Mouse (Mus musculus) intestine, embryonic 14.5 days (tissue): ENCODE data around the gene Gm37240. TPM values are rescaled to one million over a fixed set of nuclear protein-coding genes. Genes with fewer than 3 reads are reported as not detected.

Source experiments
- ATAC-seq: fragments of 200-750 bp; cut with Nextera tagmentation; replicated peaks from 2 replicates; pipeline ENCODE4 v1.8.0; 2017; ENCODE audit warnings: low read depth, moderate number of reproducible peaks, moderate TSS enrichment, moderate library complexity; ENCODE audit not compliant: low FRiP score, low TSS enrichment
- DNase-seq: peaks from one replicate; pipeline ENCODE4 v3.0.0-alpha.2; 2018; ENCODE audit warnings: low spot score
- H3K27ac ChIP-seq: fragments of 300-500 bp; sonication (generic); 2 replicates; pipeline ENCODE4 v1.5.1; 2014; ENCODE audit warnings: low read depth, mild to moderate bottlenecking, control low read depth
- H3K27me3 ChIP-seq: fragments of 300-500 bp; sonication (generic); replicated peaks from 2 replicates; pipeline ENCODE4 v1.6.1; 2014; ENCODE audit warnings: low read length, control low read depth; ENCODE audit not compliant: control insufficient read depth, insufficient read depth
- H3K36me3 ChIP-seq: fragments of 300-500 bp; sonication (generic); 2 replicates; pipeline ENCODE4 v1.6.1; 2014; ENCODE audit warnings: low read length, control low read depth; ENCODE audit not compliant: control insufficient read depth, insufficient read depth
- H3K4me1 ChIP-seq: fragments of 300-500 bp; sonication (generic); replicated peaks from 2 replicates; pipeline ENCODE4 v1.6.1; 2014; ENCODE audit warnings: low read length, control low read depth, mixed read lengths; ENCODE audit not compliant: control insufficient read depth, insufficient read depth
- H3K4me2 ChIP-seq: fragments of 300-500 bp; sonication (generic); 2 replicates; pipeline ENCODE4 v1.6.1; 2014; ENCODE audit warnings: low read length
- H3K4me3 ChIP-seq: fragments of 300-500 bp; sonication (generic); 2 replicates; pipeline ENCODE4 v1.5.1; 2014; ENCODE audit warnings: low read depth, low read length, control low read depth, mixed read lengths
- H3K9ac ChIP-seq: fragments of 300-500 bp; sonication (generic); 2 replicates; pipeline ENCODE4 v1.6.1; 2014; ENCODE audit warnings: mild to moderate bottlenecking, low read length
- H3K9me3 ChIP-seq: fragments of 300-500 bp; sonication (generic); 2 replicates; pipeline ENCODE4 v1.6.1; 2016; ENCODE audit warnings: low read length, control low read depth; ENCODE audit not compliant: control insufficient read depth
- WGBS: fragments of 180-500 bp; shearing (Covaris S2); extraction: QIAGEN DNeasy Blood & Tissue Kit; methylation state at CpG from one replicate; pipeline ENCODE4 v1.1.7; 2014; 5-methylcytosine and 5-hydroxymethylcytosine counted together
- polyA plus RNA-seq: library from polyadenylated mRNA; unstranded; fragments of >200 nt; fragmentation: Nextera tagmentation; extraction: Ambion mirVana; gene quantifications from 2 replicates; pipeline ENCODE4 v1.2.1, GENCODE M21; 2014

Gene Gm37240
- polyA plus RNA-seq, 1 experiment from 2014 or later, result 5.3 TPM

DNA sequence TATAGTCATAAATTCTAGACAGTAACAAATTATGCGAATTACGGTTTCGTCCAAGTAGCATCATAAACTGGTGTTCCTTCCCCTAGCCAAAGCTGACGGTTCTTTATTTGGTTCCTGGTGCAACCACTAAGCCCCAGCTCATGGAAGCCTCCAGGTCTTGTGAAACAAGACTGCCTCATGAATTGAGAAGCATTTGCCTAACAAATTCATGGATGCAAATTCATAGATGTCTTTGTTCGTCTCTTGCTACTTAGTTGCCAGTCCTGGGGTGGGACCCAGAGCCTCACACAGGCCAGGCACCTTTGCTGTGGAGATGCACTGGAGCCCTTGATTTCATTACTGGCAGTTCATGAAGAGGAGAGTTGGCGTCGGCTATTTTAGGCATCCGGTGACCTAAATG is 445.1 kb downstream of the Gm37240 start:
- WGBS, result 89% methylated on average over 8 of the region's 8 CpGs
- H3K4me3 ChIP-seq, result no peak overlapping the region

DNA sequence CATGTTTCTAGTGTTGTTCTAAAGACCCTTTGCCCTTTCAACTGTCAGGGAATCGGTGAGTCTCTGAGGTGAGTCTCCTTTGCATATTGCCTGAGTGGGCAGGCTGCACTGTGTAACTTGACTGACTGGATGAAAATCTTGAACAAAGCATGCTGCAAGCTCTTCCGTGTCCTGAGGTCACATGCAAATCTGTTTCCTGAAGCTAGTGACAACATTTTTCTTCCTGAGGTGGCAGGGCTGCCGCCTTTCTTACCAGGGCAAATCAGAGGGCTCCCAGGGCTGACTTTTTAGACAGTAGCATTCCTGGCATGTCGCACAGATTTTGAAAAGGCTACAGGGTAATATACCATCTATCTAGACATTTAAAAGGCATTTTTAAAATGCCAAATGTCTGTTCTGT is 451.9 kb downstream of the Gm37240 start:
- ATAC-seq (no peak), DNase-seq (peak; percentile 48)
- Histone ChIP-seq H3K4me1 (no peaks in the 10 kb centered on the region), H3K9me3 (no peaks in the 10 kb centered on the region), H3K27ac (no peak overlapping the region), H3K4me3 (no peak overlapping the region), H3K4me2 (no peak overlapping the region), H3K27me3 (no peaks in the 10 kb centered on the region), H3K9ac (no peak overlapping the region), H3K36me3 (no peaks in the 10 kb centered on the region)
- WGBS, result 44% methylated on average over 4 of the region's 4 CpGs

More for the DNA sequence above, 445.1 kb downstream of the Gm37240 start:
- DNase-seq, result no peak
- Histone ChIP-seq H3K9ac (no peak overlapping the region), H3K36me3 (no peaks in the 10 kb centered on the region), H3K27me3 (no peaks in the 10 kb centered on the region), H3K4me2 (no peak overlapping the region), H3K27ac (no peak overlapping the region), H3K4me1 (no peaks in the 10 kb centered on the region), H3K9me3 (no peaks in the 10 kb centered on the region)
- no peak for ATAC-seq

GRCm38 (mm10) chr3:85431208-85431607 is 456.1 kb downstream of the Gm37240 start:
- H3K9me3 ChIP-seq, result no peaks in the 10 kb centered on the region
- WGBS, result 89% methylated on average over 4 of the region's 4 CpGs
- H3K4me2 ChIP-seq, result no peak overlapping the region
- H3K27ac ChIP-seq, result no peak overlapping the region
- H3K4me3 ChIP-seq, result no peak overlapping the region
- DNase-seq (no peak), ATAC-seq (no peak)
- H3K9ac ChIP-seq, result no peak overlapping the region
- H3K36me3 ChIP-seq, result no peaks in the 10 kb centered on the region
- H3K4me1 ChIP-seq, result no peaks in the 10 kb centered on the region
- no peaks in the 10 kb centered on the region for H3K27me3 ChIP-seq

- Histone ChIP-seq H3K27ac (no peak overlapping the region), H3K4me1 (no peaks in the 10 kb centered on the region), H3K27me3 (no peaks in the 10 kb centered on the region), H3K36me3 (no peaks in the 10 kb centered on the region), H3K4me3 (no peak overlapping the region), H3K9me3 (no peaks in the 10 kb centered on the region), H3K9ac (no peak overlapping the region), H3K4me2 (no peak overlapping the region)
- no peak for ATAC-seq
- no peak for DNase-seq
- 74% methylated on average over 5 of the region's 5 CpGs for WGBS
Measured at GRCm38 (mm10) chr3:85423376-85423997, 463.8 kb downstream of the Gm37240 start.

DNA sequence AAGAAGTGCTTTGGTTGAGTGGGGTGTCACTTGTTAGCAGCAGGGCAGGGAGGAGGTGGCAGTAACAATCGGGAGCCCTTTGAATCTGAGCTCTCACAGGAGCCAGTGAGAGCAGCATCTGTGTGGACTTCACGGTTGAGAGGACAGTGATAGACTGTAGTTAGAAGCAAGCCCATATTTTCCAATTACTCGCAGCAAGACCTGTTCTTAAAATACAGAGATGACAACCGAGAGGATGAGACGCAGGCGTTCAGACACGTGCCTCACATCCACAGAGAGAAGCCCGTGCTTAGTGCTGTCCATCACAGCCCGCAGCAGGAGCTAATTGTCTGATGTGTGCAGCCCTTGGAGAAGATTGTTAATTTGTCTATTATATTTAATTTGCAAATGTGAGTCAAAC is 465.9 kb downstream of the Gm37240 start:
- H3K27ac ChIP-seq, result no peak overlapping the region

DNA sequence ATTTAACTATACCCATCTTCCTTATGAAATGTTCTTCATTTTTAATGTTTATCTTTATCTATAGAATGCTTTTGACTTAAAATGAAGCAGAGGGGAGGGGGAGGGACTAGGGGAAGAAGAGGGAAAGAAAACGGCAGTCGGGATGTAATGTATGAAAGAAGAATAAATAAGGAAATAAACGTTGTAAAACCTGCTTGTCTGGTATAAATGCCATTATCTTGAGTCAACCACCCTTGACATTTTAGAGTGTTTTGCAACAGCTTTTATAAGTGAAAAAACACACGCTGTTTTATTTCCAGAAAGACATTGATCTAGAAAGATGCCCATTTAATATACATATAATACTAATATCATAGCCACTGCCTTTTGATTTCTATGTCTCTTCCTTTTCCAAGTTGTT is 469.7 kb downstream of the Gm37240 start:
- ATAC-seq (no peak), DNase-seq (no peak)
- WGBS, result 71% methylated on average over 4 of the region's 4 CpGs

More for the DNA sequence above, 465.9 kb downstream of the Gm37240 start:
- WGBS, result 81% methylated on average over 9 of the region's 9 CpGs
- H3K4me1 ChIP-seq, result no peaks in the 10 kb centered on the region
- no peaks in the 10 kb centered on the region for H3K27me3 ChIP-seq
- ATAC-seq, result no peak
- DNase-seq, result no peak
- H3K36me3 ChIP-seq, result no peaks in the 10 kb centered on the region
- H3K9me3 ChIP-seq, result no peaks in the 10 kb centered on the region
- no peak overlapping the region for H3K4me2 ChIP-seq
- no peak overlapping the region for H3K4me3 ChIP-seq
- H3K9ac ChIP-seq, result no peak overlapping the region

DNA sequence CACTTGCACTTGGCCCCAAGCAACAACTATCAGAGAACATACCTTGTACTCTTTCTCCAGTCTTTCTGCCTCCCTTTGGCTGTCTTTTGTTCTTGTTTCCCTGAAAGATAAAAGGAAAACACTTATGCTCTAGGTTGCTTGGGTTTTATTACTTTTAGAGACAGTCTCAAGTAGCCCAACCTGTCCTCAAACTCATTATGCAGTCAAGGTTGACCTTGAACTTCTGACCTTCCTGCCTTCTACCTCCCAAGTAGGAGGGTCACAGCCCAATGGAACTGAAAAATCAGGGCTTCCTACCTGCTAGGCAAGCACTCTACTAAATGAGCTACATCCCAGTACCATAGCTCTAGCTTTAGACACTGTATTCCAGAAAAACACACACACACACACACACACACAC is 488.5 kb downstream of the Gm37240 start:
- Histone ChIP-seq H3K9me3 (peaks cover 9% of the 10 kb centered on the region), H3K27me3 (no peaks in the 10 kb centered on the region), H3K9ac (no peak overlapping the region), H3K36me3 (no peaks in the 10 kb centered on the region), H3K27ac (no peak overlapping the region), H3K4me2 (no peak overlapping the region), H3K4me1 (no peaks in the 10 kb centered on the region), H3K4me3 (no peak overlapping the region)
- no peak for ATAC-seq
- no peak for DNase-seq

More for the DNA sequence above, 469.7 kb downstream of the Gm37240 start:
- Histone ChIP-seq H3K27me3 (no peaks in the 10 kb centered on the region), H3K9me3 (no peaks in the 10 kb centered on the region), H3K4me3 (no peak overlapping the region), H3K27ac (no peak overlapping the region), H3K4me2 (no peak overlapping the region), H3K4me1 (no peaks in the 10 kb centered on the region), H3K36me3 (no peaks in the 10 kb centered on the region), H3K9ac (no peak overlapping the region)

DNA sequence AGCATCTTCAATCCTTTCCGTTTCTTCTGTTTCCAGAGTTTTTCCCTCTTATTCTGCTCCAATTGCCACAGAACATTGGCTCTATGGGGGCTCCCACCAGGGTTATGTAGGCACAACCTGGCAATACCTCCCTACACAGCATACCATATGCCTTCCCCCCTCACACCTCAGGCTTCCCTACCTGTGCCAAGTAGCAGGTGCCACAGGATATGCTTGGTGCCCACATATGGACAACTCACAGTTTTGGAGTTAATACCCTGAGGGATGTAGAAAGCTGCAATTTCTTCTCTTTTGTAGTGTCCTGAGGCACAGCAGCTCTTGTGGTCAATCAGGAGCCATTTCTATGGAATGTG is 488.9 kb downstream of the Gm37240 start:
- Histone ChIP-seq H3K4me2 (no peak overlapping the region), H3K27me3 (no peaks in the 10 kb centered on the region), H3K27ac (no peak overlapping the region), H3K4me1 (no peaks in the 10 kb centered on the region), H3K36me3 (no peaks in the 10 kb centered on the region), H3K4me3 (no peak overlapping the region), H3K9ac (no peak overlapping the region), H3K9me3 (peaks cover 9% of the 10 kb centered on the region)
- DNase-seq, result peak; percentile 36
- WGBS, result 100% methylated on average over 1 of the region's 1 CpGs
- ATAC-seq, result no peak

- no peaks in the 10 kb centered on the region for H3K27me3 ChIP-seq
- peak; percentile 31 for DNase-seq
- H3K36me3 ChIP-seq, result no peaks in the 10 kb centered on the region
- ATAC-seq, result no peak
- H3K9ac ChIP-seq, result no peak overlapping the region
- H3K27ac ChIP-seq, result no peak overlapping the region
- no peak overlapping the region for H3K4me3 ChIP-seq
- no peak overlapping the region for H3K4me2 ChIP-seq
- H3K4me1 ChIP-seq, result no peaks in the 10 kb centered on the region
- H3K9me3 ChIP-seq, result peaks cover 9% of the 10 kb centered on the region
Measured at GRCm38 (mm10) chr3:85397816-85398482, 489.4 kb downstream of the Gm37240 start.
